ENCODE assay signal across 8 mouse cellular contexts in the genomic region with DNA sequence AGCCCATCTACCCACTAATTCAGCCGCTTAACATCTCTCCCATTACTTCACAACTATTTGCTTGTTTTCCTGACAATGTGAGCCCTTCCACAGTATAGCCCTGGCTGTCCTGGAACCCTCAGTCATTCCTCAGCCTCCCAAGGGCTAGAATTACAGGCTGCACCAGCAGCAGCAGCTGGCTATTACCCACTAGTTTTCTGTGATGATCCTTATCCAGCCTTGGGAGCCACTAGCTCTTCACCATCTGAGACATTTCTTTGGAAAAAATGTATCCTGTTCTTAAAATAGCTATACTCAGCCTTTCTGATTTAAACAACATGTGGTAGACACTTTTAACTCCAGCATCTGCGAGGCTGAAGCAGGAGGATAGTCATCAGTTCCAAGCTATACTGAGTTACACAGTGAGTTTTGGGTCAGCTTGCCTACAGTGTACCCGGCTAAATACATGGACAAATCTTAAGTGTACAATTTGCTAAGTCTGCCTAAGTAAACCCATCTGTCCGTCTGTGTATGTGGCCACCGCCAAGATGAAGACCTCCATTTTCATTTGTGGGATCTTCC. TPM values are rescaled to one million over a fixed set of nuclear protein-coding genes. Genes with fewer than 3 reads are reported as not detected.
DNase-seq lines count a peak whose midpoint lies in the region; ATAC-seq and TF ChIP-seq lines count a peak whose summit lies in the region.

No protein-coding gene starts in this region.

- peak overlapping the region; percentile 85 for H3K4me3 ChIP-seq in kidney, postnatal 0 days (replicated peaks; ENCODE audit: low read depth, low read length)
- H3K4me3 ChIP-seq in cortical plate, adult 2 months (ENCODE audit: insufficient read depth, low read length) = peak overlapping the region; percentile 76; the same call in 1 of the 2 replicates
- peak overlapping the region; percentile 60 for H3K4me3 ChIP-seq in hindbrain, embryonic 15.5 days
- H3K4me3 ChIP-seq in midbrain, embryonic 14.5 days (replicated peaks; ENCODE audit: low read depth, low read length) = peak overlapping the region; percentile 81

- H3K27me3 ChIP-seq in kidney, postnatal 0 days (ENCODE audit: insufficient read depth, low read length) = no peaks in the 10 kb centered on the region
- H3K27me3 ChIP-seq in hindbrain, embryonic 15.5 days = no peaks in the 10 kb centered on the region
- no peaks in the 10 kb centered on the region for H3K27me3 ChIP-seq in midbrain, embryonic 14.5 days (ENCODE audit: control insufficient read depth, insufficient read depth, low read length)

- intact Hi-C loops in left cerebral cortex, postnatal 4 days (cut with DNase I) = no loop called here

- H3K4me1 ChIP-seq in kidney, postnatal 0 days (replicated peaks; ENCODE audit: insufficient read depth, low read length) = 0 out of 2 replicates have a peak, but pooled peaks cover 6% of the 10 kb centered on the region
- peaks cover 3% of the 10 kb centered on the region for H3K4me1 ChIP-seq in cortical plate, adult 2 months (ENCODE audit: control insufficient read depth, insufficient read depth, low read length)
- peaks cover 18% of the 10 kb centered on the region for H3K4me1 ChIP-seq in hindbrain, embryonic 15.5 days (replicated peaks)
- H3K4me1 ChIP-seq in midbrain, embryonic 14.5 days (ENCODE audit: control insufficient read depth, insufficient read depth, low read length) = peaks cover 19% of the 10 kb centered on the region

- no peaks in the 10 kb centered on the region for H3K9me3 ChIP-seq in kidney, postnatal 0 days (replicated peaks; ENCODE audit: low read length)
- no peaks in the 10 kb centered on the region for H3K9me3 ChIP-seq in hindbrain, embryonic 15.5 days
- H3K9me3 ChIP-seq in midbrain, embryonic 14.5 days (ENCODE audit: control insufficient read depth, low read length) = no peaks in the 10 kb centered on the region

- ATAC-seq in kidney, postnatal 0 days (replicated peaks; ENCODE audit: low FRiP score, low read depth) = no peak
- no peak for ATAC-seq in hindbrain, embryonic 15.5 days (ENCODE audit: low FRiP score, low read depth)
- no peak for ATAC-seq in midbrain, embryonic 14.5 days (ENCODE audit: low FRiP score, low TSS enrichment)

- H3K9ac ChIP-seq in kidney, postnatal 0 days (ENCODE audit: low read depth, low read length) = no peak overlapping the region
- H3K9ac ChIP-seq in hindbrain, embryonic 15.5 days = no peak overlapping the region
- H3K9ac ChIP-seq in midbrain, embryonic 14.5 days (replicated peaks; ENCODE audit: low read length) = no peak overlapping the region

- H3K4me2 ChIP-seq in kidney, postnatal 0 days (ENCODE audit: low read length) = peak overlapping the region; percentile 55
- H3K4me2 ChIP-seq in hindbrain, embryonic 15.5 days = peak overlapping the region; percentile 76
- peak overlapping the region; percentile 72 for H3K4me2 ChIP-seq in midbrain, embryonic 14.5 days (ENCODE audit: low read length)

- peak overlapping the region; percentile 90 for H3K27ac ChIP-seq in kidney, postnatal 0 days
- no peak overlapping the region for H3K27ac ChIP-seq in cortical plate, adult 2 months (ENCODE audit: insufficient read depth, low read length)
- H3K27ac ChIP-seq in hindbrain, embryonic 15.5 days (replicated peaks) = no peak overlapping the region; the same call in 1 of the 2 replicates
- no peak overlapping the region for H3K27ac ChIP-seq in midbrain, embryonic 14.5 days (replicated peaks; ENCODE audit: low read depth, low read length)

- 46% methylated on average over 5 of the region's 5 CpGs for WGBS in kidney, postnatal 0 days
- WGBS in hindbrain, embryonic 15.5 days = 60% methylated on average over 5 of the region's 5 CpGs
- 65% methylated on average over 5 of the region's 5 CpGs for WGBS in midbrain, embryonic 14.5 days

- TF ChIP-seq POLR2A in cortical plate, adult 2 months (IDR thresholded peaks at IDR 0.05; ENCODE audit: extremely low read depth, insufficient read depth, low read length) = no peak

- no peak for DNase-seq in kidney, postnatal 0 days (ENCODE audit: low spot score)
- no peak for DNase-seq in kidney, adult 18-20 months
- no peak for DNase-seq in midbrain, embryonic 14.5 days
- DNase-seq in left cerebral cortex, postnatal 4 days = no peak
- no peak for DNase-seq in cerebellum, adult 11-12 months
- no peak for DNase-seq in cerebellum, postnatal 4 days (ENCODE audit: low spot score in 2 of 2)

- TF ChIP-seq CTCF in kidney, postnatal 0 days (IDR thresholded peaks at IDR 0.05; ENCODE audit: low read depth) = no peak
- no peak for TF ChIP-seq CTCF in cortical plate, adult 2 months (IDR thresholded peaks at IDR 0.05; ENCODE audit: extremely low read depth, insufficient read depth, low read length)

- H3K36me3 ChIP-seq in kidney, postnatal 0 days (ENCODE audit: insufficient read depth, low read length) = no peaks in the 10 kb centered on the region
- peaks cover 3% of the 10 kb centered on the region; the same call in 1 of the 2 replicates for H3K36me3 ChIP-seq in hindbrain, embryonic 15.5 days
- H3K36me3 ChIP-seq in midbrain, embryonic 14.5 days (ENCODE audit: control insufficient read depth, insufficient read depth, low read length) = peaks cover 8% of the 10 kb centered on the region; the same call in 1 of the 2 replicates

RNA-seq across cellular contexts. Expression of a gene that starts 0.7 kb away (rescaled TPM):
- polyA plus RNA-seq in kidney, postnatal 0 days (2015; fragmentation: Nextera tagmentation; extraction: Ambion mirVana) = 23.2 and 23.9 TPM in 2 replicates
- polyA plus RNA-seq in cortical plate, adult 2 months (2012; rRNA removed) = 20.0 and 22.9 TPM in 2 replicates
- polyA plus RNA-seq in hindbrain, embryonic 15.5 days (2015; fragmentation: Nextera tagmentation; extraction: Ambion mirVana) = 21.1 and 21.4 TPM in 2 replicates
- 15.4 and 21.7 TPM in 2 replicates for polyA plus RNA-seq in midbrain, embryonic 14.5 days (2014; fragmentation: Nextera tagmentation; extraction: Ambion mirVana)
- 10 to 100 TPM; 27.3 to 28.3 TPM for total RNA-seq in left cerebral cortex, postnatal 4 days (2021)

RNA-seq across cellular contexts. Expression of a gene that starts 17.0 kb away (rescaled TPM):
- not detected in 2 replicates for polyA plus RNA-seq in kidney, postnatal 0 days (2015; fragmentation: Nextera tagmentation; extraction: Ambion mirVana)
- not detected in 2 replicates for polyA plus RNA-seq in cortical plate, adult 2 months (2012; rRNA removed)
- polyA plus RNA-seq in hindbrain, embryonic 15.5 days (2015; fragmentation: Nextera tagmentation; extraction: Ambion mirVana) = not detected in 2 replicates
- polyA plus RNA-seq in midbrain, embryonic 14.5 days (2014; fragmentation: Nextera tagmentation; extraction: Ambion mirVana) = not detected in 2 replicates
- not detected for total RNA-seq in left cerebral cortex, postnatal 4 days (2021)

RNA-seq across cellular contexts. Expression of a gene that starts 42.2 kb away (rescaled TPM):
- 18.1 and 19.6 TPM in 2 replicates for polyA plus RNA-seq in kidney, postnatal 0 days (2015; fragmentation: Nextera tagmentation; extraction: Ambion mirVana)
- polyA plus RNA-seq in cortical plate, adult 2 months (2012; rRNA removed) = 40.9 and 43.8 TPM in 2 replicates
- polyA plus RNA-seq in hindbrain, embryonic 15.5 days (2015; fragmentation: Nextera tagmentation; extraction: Ambion mirVana) = 34.3 and 34.4 TPM in 2 replicates
- 34.7 and 44.1 TPM in 2 replicates for polyA plus RNA-seq in midbrain, embryonic 14.5 days (2014; fragmentation: Nextera tagmentation; extraction: Ambion mirVana)
- 10 to 100 TPM; 74.2 to 76.6 TPM for total RNA-seq in left cerebral cortex, postnatal 4 days (2021)
